Mouse (Mus musculus): ENCODE measurements around the gene Cyp2e1. TPM values are rescaled to one million over a fixed set of nuclear protein-coding genes. Genes with fewer than 3 reads are reported as not detected.

Cyp2e1 gene
- total RNA-seq (2023): not detected

DNA sequence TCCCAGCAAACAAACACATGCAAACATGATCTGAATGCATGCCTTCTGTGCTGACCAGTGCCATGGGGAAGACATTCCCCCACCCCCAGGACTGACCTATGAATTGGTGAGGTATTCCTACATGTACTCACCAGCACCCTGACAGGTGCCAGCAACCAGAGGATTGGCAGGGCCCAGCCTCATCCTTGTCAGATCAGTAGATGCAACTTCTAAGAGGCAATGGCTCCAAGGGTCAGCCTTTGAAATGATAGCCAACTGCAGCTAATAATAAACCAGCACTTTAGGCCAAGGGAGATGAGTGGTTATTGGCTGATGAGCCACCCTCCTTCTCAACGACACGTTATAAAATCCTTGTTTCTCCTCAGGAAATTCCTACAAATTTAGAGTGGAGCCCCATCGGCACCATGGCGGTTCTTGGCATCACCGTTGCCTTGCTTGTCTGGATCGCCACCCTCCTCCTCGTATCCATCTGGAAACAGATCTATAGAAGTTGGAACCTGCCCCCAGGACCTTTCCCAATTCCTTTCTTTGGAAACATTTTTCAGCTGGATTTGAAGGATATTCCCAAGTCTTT is at the start of gene Cyp2e1:
Gene Cyp2e1, plus strand, starts transcription at position 293 of the 574 bp plus-strand sequence.

DNA sequence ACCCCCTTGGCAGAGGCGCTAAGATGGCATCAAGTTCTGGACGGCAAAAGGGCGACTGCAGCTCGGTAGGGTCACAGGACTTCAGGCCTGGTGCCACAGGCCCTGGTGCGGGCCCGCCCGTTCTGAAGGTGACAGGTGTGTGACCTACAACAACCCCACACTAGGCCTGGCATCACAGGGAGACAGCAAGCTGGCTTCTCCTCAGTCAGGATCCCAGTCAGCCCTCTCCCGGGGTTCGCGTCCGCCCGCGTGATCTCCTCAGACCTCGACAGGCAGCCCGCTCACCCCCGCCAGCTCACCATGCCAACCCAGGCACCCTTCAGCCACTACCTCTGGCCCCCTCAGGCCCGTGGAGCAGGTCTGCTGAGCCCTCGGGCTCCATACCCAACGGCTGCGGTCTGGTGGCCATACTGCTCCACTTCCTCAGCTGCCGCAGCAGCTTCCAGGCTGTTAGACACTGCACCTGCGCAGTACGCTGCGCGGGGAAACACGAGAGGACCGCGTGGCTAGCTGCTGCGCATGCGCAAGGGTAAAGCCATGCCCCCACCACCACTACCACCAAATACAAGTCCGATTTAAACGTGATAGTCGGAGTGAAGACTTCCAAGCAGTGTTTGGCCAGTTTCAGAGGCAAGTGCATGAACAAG is 24.0 kb downstream of the Cyp2e1 start, which contains the start of gene Syce1:
Gene Syce1, minus strand, starts transcription at position 447 of the 647 bp plus-strand sequence.

DNA sequence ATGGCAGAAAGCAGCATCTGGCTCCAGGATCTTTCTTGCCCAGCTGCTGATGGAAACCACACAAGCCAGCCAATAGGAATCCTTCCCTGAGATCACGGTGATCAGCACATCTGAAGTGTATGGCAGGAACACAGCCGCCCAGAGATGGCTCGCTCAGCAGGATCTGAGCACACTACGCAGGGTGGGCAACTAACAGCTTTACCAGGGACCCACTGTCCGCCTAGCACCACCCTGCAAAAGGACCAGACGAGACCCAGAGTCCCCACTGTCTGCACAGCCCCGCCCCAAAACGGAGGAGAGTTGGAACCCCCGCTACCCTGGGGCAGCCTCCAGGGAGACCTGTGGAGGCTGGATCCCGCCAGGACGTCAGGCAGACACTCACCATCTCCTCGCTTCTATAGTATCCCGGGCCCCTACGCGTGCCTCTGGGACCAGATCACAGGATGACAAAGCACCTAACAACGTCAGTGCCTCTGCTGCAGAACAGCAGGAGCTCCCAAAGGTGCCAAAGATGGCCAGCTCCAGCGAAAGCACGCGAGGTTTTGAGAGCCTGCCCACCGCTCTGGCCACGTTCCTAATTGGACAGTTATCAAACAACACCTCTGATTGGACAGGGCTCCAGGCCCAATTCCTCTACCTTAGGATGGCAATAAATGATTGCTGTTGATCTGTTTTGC is 58.3 kb downstream of the Cyp2e1 start, which contains the start of gene Zfp941:
Gene Zfp941, minus strand, starts transcription at position 526 of the 677 bp plus-strand sequence.

Other genes starting within 250 kb of the Cyp2e1 start
- not detected for gene Olfr538, start 195.9 kb upstream of the Cyp2e1 start, total RNA-seq (2023)
- gene Olfr46, start 162.5 kb upstream of the Cyp2e1 start, total RNA-seq (2023): not detected
- not detected for gene Olfr61, start 134.8 kb upstream of the Cyp2e1 start, total RNA-seq (2023)
- gene Olfr53, start 117.3 kb upstream of the Cyp2e1 start, total RNA-seq (2023): not detected
- gene Olfr539, start 103.8 kb upstream of the Cyp2e1 start, total RNA-seq (2023): not detected
- gene Olfr45, start 81.8 kb upstream of the Cyp2e1 start, total RNA-seq (2023): not detected
- gene Olfr541, start 66.5 kb upstream of the Cyp2e1 start, total RNA-seq (2023): not detected
- not detected for gene Syce1, start 24.1 kb downstream of the Cyp2e1 start, total RNA-seq (2023)
- not detected for gene Zfp941, start 58.4 kb downstream of the Cyp2e1 start, total RNA-seq (2023)
- gene Urah, start 71.3 kb downstream of the Cyp2e1 start, total RNA-seq (2023): not detected
- gene Scgb1c1, start 81.8 kb downstream of the Cyp2e1 start, total RNA-seq (2023): not detected
- not detected for gene Odf3, start 84.1 kb downstream of the Cyp2e1 start, total RNA-seq (2023)
- gene Gm45785, start 92.6 kb downstream of the Cyp2e1 start, total RNA-seq (2023): not detected
- gene Ric8a, start 93.2 kb downstream of the Cyp2e1 start, total RNA-seq (2023): 104 TPM
- 28.0 TPM for gene Bet1l, start 93.8 kb downstream of the Cyp2e1 start, total RNA-seq (2023)
- 79.0 TPM for gene Psmd13, start 118.2 kb downstream of the Cyp2e1 start, total RNA-seq (2023)
- gene Sirt3, start 118.6 kb downstream of the Cyp2e1 start, total RNA-seq (2023): 7.8 TPM
- not detected for gene Cox8b, start 136.7 kb downstream of the Cyp2e1 start, total RNA-seq (2023)
- gene Nlrp6, start 157.2 kb downstream of the Cyp2e1 start, total RNA-seq (2023): not detected
- 11.0 TPM for gene Pgghg, start 177.7 kb downstream of the Cyp2e1 start, total RNA-seq (2023)
- gene Ifitm5, start 186.6 kb downstream of the Cyp2e1 start, total RNA-seq (2023): not detected
- gene Gm45717, start 192.2 kb downstream of the Cyp2e1 start, total RNA-seq (2023): not detected
- 19.8 TPM for gene Ifitm2, start 192.2 kb downstream of the Cyp2e1 start, total RNA-seq (2023)
- gene Ifitm1, start 203.5 kb downstream of the Cyp2e1 start, total RNA-seq (2023): 5.5 TPM
- gene Ifitm3, start 247.0 kb downstream of the Cyp2e1 start, total RNA-seq (2023): 12.2 TPM

All from CD4-positive naive resting alpha-beta T cell, adult 57 days (primary cell).